Mouse (Mus musculus) testis, adult 2 months (tissue): ENCODE data around the gene Sorbs2.

Experiments used
- CTCF ChIP-seq: fragments of 200-500 bp; IDR thresholded peaks from 2 replicates; pipeline ENCODE4 v1.5.1; 2012; ENCODE audit warnings: low read depth, mild to moderate bottlenecking, inconsistent platforms, low read length, moderate library complexity; ENCODE audit not compliant: control insufficient read depth, insufficient read depth, insufficient replicate concordance
- POLR2A ChIP-seq: fragments of 200-500 bp; IDR thresholded peaks from 2 replicates; pipeline ENCODE4 v1.6.1; 2012; ENCODE audit warnings: low read depth, mild to moderate bottlenecking, inconsistent platforms, low read length, moderate library complexity; ENCODE audit not compliant: control insufficient read depth

- TF ChIP-seq CTCF, result no peak
- no peak for TF ChIP-seq POLR2A
Observed at GRCm38 (mm10) chr8:45761053-45761452, 253.5 kb downstream of the Sorbs2 start.
